Mouse (Mus musculus) neural tube, embryonic 11.5 days (tissue): ENCODE measurements at regions not wholly inside any gene's neighbourhood (a gene's known extent, or its start where the extent isn't known, plus 50 kb on each side); places are given as distances from the start of the nearest gene placed in this dataset.
A peak's percentile ranks its signal among the peaks of the same experiment; 100 is the strongest.

Experiments
- ATAC-seq: fragments of 200-750 bp; cut with Nextera tagmentation; 2 replicates; pipeline ENCODE4 v1.8.0; 2017; ENCODE audit warnings: moderate number of reproducible peaks, mild to moderate bottlenecking, moderate TSS enrichment, moderate library complexity; ENCODE audit not compliant: insufficient read depth, low FRiP score, low TSS enrichment
- DNase-seq: peaks from one replicate; pipeline ENCODE4 v3.0.0-alpha.2; 2015; ENCODE audit warnings: low spot score
- H3K27ac ChIP-seq: fragments of 300-500 bp; sonication (generic); 2 replicates; pipeline ENCODE4 v1.5.1; 2014; ENCODE audit warnings: low read depth, mild to moderate bottlenecking, low read length
- H3K27me3 ChIP-seq: fragments of 300-500 bp; sonication (generic); 2 replicates; pipeline ENCODE4 v1.6.1; 2014; ENCODE audit warnings: mild to moderate bottlenecking, low read length, mixed read lengths; ENCODE audit not compliant: control insufficient read depth, insufficient read depth
- H3K36me3 ChIP-seq: fragments of 300-500 bp; sonication (generic); 2 replicates; pipeline ENCODE4 v1.6.1; 2014; ENCODE audit warnings: mild to moderate bottlenecking, low read length, moderate library complexity, mixed read lengths; ENCODE audit not compliant: control insufficient read depth, insufficient read depth
- H3K4me1 ChIP-seq: fragments of 300-500 bp; sonication (generic); 2 replicates; pipeline ENCODE4 v1.6.1; 2014; ENCODE audit warnings: low read length, mixed read lengths; ENCODE audit not compliant: control insufficient read depth, insufficient read depth
- H3K4me2 ChIP-seq: fragments of 300-500 bp; sonication (generic); 2 replicates; pipeline ENCODE4 v1.6.1; 2014; ENCODE audit warnings: low read depth, mild to moderate bottlenecking, moderate library complexity
- H3K4me3 ChIP-seq: fragments of 300-500 bp; sonication (generic); 2 replicates; pipeline ENCODE4 v1.5.1; 2014; ENCODE audit warnings: low read depth, low read length
- H3K9ac ChIP-seq: fragments of 300-500 bp; sonication (generic); 2 replicates; pipeline ENCODE4 v1.6.1; 2014; ENCODE audit warnings: mild to moderate bottlenecking, low read length
- H3K9me3 ChIP-seq: fragments of 300-500 bp; sonication (generic); 2 replicates; pipeline ENCODE4 v1.6.1; 2016; ENCODE audit warnings: low read length; ENCODE audit not compliant: control insufficient read depth
- WGBS: fragments of 180-500 bp; shearing (Covaris S2); extraction: QIAGEN DNeasy Blood & Tissue Kit; methylation state at CpG from one replicate; pipeline ENCODE4 v1.1.7; 2014; 5-methylcytosine and 5-hydroxymethylcytosine counted together

DNA sequence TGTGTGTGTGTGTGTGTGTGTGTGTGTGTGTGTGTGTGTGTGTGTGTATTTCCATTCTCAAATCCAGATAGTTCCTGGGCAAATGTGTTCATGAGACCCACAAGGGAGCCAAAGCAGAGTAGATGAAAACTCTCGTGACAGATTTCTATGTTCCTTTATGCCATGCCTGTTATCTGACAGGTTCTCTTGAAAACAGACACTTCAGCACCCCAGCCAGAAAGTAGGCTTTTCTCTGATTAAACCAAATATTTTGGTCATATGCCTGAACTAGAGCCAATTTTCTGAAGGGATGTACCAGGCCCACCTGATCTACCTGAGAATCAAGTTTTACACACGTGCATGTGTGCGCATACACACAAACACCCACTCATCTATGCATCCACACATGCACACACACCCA is 95.5 kb downstream of the Psat1 start:
- Histone ChIP-seq H3K9ac (no peak overlapping the region), H3K36me3 (no peaks in the 10 kb centered on the region), H3K27me3 (no peaks in the 10 kb centered on the region), H3K9me3 (no peaks in the 10 kb centered on the region), H3K4me1 (no peaks in the 10 kb centered on the region), H3K27ac (no peak overlapping the region), H3K4me3 (no peak overlapping the region), H3K4me2 (no peak overlapping the region)
- ATAC-seq (no peak), DNase-seq (no peak)
- 99% methylated on average over 3 of the region's 3 CpGs for WGBS

DNA sequence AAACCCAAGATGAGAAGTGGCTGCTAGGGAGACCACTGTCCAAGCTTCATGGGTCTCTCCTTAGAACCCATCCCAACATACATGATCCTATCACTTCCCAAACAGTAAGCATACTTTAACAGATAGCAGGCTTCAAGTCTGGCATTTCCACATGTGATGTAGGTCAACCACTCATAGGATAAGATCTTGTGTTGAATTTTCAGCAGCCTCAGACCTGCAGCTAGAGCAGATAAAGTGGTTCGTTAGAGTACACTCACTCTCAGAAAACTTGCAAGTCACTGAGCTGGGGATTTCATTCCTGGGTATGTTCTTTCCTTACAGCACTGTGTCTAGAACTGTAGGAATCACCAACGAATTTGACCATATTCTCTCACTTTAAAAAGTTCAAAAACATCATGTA is 96.4 kb downstream of the Psat1 start:
- Histone ChIP-seq H3K36me3 (no peaks in the 10 kb centered on the region), H3K4me2 (no peak overlapping the region), H3K27me3 (no peaks in the 10 kb centered on the region), H3K4me3 (no peak overlapping the region), H3K9me3 (no peaks in the 10 kb centered on the region), H3K9ac (no peak overlapping the region), H3K27ac (no peak overlapping the region), H3K4me1 (no peaks in the 10 kb centered on the region)
- ATAC-seq = no peak
- DNase-seq = no peak
- 70% methylated on average over 2 of the region's 2 CpGs for WGBS

DNA sequence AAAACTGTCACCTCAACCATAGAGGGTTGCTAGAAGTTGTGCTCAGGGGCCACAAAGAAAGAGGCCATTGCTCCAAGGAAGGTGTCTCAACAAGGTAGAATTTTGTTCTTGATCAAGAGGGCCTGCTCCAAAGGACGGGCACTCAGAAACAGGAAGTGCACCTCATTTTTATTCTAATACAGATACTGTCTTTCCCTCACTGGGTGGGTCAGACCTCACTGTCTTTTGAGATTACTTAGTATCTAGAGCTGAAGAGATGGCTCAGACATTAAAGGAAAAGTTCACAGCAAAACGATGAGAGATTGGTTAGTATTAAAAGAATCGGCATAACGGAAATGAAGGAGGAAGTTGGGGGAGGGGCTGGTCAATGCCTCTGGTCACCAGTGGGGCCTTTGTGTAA is 97.9 kb downstream of the Psat1 start:
- Histone ChIP-seq H3K4me2 (no peak overlapping the region), H3K9ac (no peak overlapping the region), H3K27ac (no peak overlapping the region), H3K9me3 (no peaks in the 10 kb centered on the region), H3K27me3 (no peaks in the 10 kb centered on the region), H3K4me3 (no peak overlapping the region), H3K36me3 (no peaks in the 10 kb centered on the region), H3K4me1 (no peaks in the 10 kb centered on the region)
- no peak for DNase-seq
- 90% methylated on average over 4 of the region's 4 CpGs for WGBS
- no peak for ATAC-seq

DNA sequence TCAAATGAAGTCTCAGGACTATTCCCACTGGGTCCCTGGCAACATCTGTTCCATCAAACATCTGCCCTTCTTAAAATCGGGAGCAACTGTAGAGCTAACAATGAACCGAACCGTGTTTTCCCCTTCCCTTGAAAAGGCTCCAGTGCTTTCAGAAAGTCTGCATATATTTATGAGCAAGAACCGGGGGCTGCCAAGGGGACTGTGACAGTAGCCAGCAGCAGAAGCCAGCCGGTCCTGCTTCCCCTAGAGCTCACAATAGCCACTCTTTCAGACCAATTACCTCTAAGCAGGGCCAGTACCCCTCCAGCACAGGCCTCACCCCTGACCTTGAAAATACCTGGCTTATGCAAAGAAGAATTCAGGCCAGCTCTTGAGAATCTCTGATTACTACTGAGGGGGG is 108.8 kb downstream of the Psat1 start:
- 16% methylated on average over 5 of the region's 5 CpGs for WGBS
- no peaks in the 10 kb centered on the region for H3K27me3 ChIP-seq
- H3K9me3 ChIP-seq = no peaks in the 10 kb centered on the region
- H3K27ac ChIP-seq = no peak overlapping the region
- H3K36me3 ChIP-seq = no peaks in the 10 kb centered on the region
- H3K4me3 ChIP-seq = no peak overlapping the region
- peaks cover 7% of the 10 kb centered on the region for H3K4me1 ChIP-seq
- H3K9ac ChIP-seq = no peak overlapping the region
- no peak overlapping the region for H3K4me2 ChIP-seq
- no peak for DNase-seq
- ATAC-seq = peak; percentile 46

DNA sequence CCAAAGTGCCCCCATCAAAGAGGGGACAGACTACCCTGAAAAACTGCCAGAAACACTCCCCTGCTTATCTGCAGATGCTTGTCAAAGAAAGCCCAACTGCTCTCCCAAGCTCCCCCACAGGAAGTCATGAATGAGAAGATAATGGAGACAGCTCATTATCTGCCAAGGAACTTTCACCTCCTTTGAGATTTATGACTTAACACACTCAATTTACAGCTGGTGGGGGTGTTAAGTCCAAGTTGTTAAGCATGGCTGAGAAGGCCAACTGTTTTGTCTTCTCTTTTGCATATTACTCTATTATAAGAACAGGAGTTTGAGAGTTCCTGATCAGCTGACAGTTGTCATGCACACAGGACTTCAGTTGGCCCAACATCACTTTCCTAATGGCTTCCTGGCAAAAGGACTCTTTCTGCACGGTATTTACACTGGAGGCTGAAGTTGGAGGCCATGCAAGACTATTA is 109.4 kb downstream of the Psat1 start:
- no peak overlapping the region for H3K4me2 ChIP-seq
- WGBS = 4% methylated on average over 1 of the region's 1 CpGs
- no peak overlapping the region for H3K4me3 ChIP-seq
- ATAC-seq (peak; percentile 62), DNase-seq (peak; percentile 37)
- no peaks in the 10 kb centered on the region for H3K36me3 ChIP-seq
- no peak overlapping the region for H3K9ac ChIP-seq
- peak overlapping the region; percentile 68 for H3K27ac ChIP-seq
- H3K4me1 ChIP-seq = peaks cover 7% of the 10 kb centered on the region
- H3K9me3 ChIP-seq = no peaks in the 10 kb centered on the region
- no peaks in the 10 kb centered on the region for H3K27me3 ChIP-seq

DNA sequence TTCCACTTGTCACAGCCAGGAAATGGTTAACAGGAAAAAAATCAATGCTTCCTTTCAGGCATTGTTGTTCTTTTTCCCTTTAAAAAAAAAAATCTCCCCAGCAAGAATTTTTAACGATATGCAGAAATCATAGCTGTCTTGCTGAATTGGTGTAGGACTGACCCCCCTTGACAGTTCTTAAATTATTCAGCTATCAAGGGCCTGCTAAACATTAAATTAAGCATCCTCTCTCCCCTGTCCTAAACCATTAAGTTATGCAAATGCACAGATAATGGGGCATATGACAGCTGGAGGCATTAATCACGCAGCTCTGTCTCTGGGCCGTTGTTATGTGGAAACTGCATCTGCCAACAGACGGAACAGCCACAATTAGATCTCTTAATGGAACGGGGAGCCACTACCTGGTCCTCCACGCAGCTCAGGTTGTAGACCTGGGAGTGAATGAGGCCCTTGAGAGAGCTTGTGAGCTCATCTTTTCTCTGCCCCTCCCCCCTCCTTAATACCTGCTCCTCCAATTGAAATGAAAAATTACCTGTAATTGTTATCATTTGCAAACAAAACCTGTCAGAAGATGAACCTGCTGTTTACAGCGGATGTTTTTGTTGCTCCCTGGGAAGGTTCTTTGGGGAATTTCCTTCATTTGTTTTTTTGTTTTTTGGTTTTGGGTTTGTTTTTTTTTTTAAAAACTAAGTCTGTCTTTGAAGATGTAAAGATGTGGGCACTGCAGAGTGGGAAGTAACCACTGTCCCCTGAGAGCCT is 110.0 kb downstream of the Psat1 start:
- 10% methylated on average over 7 of the region's 7 CpGs for WGBS
- Histone ChIP-seq H3K27ac (peak overlapping the region; percentile 68), H3K9ac (no peak overlapping the region), H3K4me2 (peak overlapping the region; percentile 2; the same call in 1 of the 2 replicates), H3K4me3 (no peak overlapping the region), H3K4me1 (peaks cover 7% of the 10 kb centered on the region), H3K27me3 (no peaks in the 10 kb centered on the region), H3K9me3 (no peaks in the 10 kb centered on the region), H3K36me3 (no peaks in the 10 kb centered on the region)
- peak; percentile 85 for ATAC-seq
- DNase-seq = peak; percentile 67

DNA sequence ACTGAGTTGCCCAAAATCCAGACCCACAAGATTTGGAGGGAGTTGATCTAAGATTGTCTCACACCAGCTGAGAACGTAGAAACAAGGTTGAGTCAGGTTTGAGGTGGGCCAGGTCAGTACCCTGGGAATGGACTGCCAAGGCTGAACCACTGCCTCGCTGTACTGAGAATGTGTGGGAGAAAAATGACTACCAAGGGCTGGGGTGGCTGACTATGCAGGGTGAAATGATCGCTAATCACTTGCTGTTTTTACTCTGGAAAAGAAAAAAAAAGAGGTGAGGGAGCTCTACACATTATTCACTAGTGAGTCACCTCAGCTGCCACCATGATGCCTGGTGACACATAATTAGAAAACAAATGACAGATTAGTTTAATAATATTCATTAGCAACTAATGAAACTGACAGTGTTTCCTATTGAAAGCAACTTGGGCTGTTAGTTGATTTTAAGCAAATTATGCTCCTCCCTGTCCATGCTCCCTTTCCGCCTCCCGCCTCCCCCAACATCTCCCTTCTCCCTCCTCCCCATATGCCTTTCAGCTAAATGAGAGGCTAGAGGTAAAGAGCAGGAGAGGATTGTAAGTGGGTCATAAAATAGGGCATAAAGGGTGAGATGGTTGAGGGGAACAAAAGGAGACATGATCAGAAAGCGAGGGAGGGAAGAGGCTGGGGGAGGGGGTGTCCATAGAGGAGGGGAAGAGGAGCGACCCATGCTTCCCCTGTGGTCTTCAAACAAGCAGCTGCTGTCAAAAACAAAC is 110.8 kb downstream of the Psat1 start:
- Histone ChIP-seq H3K9me3 (no peaks in the 10 kb centered on the region), H3K4me1 (peaks cover 7% of the 10 kb centered on the region), H3K36me3 (no peaks in the 10 kb centered on the region), H3K27ac (peak overlapping the region; percentile 68), H3K4me3 (no peak overlapping the region), H3K9ac (no peak overlapping the region), H3K4me2 (peak overlapping the region; percentile 2; the same call in 1 of the 2 replicates), H3K27me3 (no peaks in the 10 kb centered on the region)
- DNase-seq (peak; percentile 35), ATAC-seq (peak; percentile 75)
- WGBS = 19% methylated on average over 7 of the region's 7 CpGs

DNA sequence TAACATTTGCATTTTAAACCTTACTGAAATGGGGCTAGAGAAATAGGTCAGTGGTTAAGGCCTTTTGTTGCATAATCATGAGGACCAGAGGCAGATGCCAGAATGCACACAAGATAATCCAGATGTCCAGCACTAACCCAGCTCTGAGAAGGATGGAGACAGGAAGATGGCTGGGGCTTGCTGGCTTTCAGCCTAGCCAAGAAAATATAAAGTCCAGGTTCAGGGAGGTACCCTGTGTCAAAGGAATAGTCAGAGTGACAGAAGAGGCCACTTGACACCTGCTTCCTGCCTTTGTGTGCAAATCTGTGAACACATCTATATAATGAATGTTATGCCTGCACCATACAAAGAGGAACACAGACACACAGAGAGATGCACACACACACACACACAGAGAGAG is 116.8 kb downstream of the Psat1 start:
- no peak overlapping the region for H3K4me2 ChIP-seq
- no peak overlapping the region for H3K9ac ChIP-seq
- H3K36me3 ChIP-seq = no peaks in the 10 kb centered on the region
- peaks cover 2% of the 10 kb centered on the region; the same call in 1 of the 2 replicates for H3K4me1 ChIP-seq
- H3K27ac ChIP-seq = no peak overlapping the region
- H3K4me3 ChIP-seq = no peak overlapping the region
- H3K27me3 ChIP-seq = no peaks in the 10 kb centered on the region
- H3K9me3 ChIP-seq = no peaks in the 10 kb centered on the region
- ATAC-seq = no peak
- DNase-seq = no peak

DNA sequence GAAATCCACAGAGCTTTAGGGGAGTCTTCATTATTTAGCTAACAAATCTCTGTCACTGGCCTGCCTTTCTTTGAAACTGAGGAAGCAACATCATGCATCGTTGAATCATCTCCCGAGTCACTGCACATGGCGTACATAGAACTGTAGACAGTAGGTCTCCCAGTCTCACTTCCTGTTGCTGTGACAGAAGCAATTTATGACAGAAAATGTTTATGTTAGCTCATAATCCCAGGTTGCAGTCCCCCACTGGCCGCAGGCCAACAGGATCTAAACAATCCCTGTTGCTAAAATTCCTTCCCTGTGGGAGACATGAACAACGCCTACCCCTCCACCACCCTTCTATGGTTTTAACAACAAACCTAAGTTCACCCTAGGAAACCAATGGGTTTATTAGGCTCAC is 118.0 kb downstream of the Psat1 start:
- WGBS = 56% methylated on average over 5 of the region's 5 CpGs
- DNase-seq = no peak
- Histone ChIP-seq H3K9ac (no peak overlapping the region), H3K4me3 (no peak overlapping the region), H3K4me2 (no peak overlapping the region), H3K27me3 (no peaks in the 10 kb centered on the region), H3K4me1 (0 out of 2 replicates have a peak, but pooled peaks cover 2% of the 10 kb centered on the region), H3K36me3 (no peaks in the 10 kb centered on the region), H3K9me3 (no peaks in the 10 kb centered on the region), H3K27ac (no peak overlapping the region)
- ATAC-seq = no peak
